Mouse (Mus musculus) liver, adult 2 months (tissue): Measurements from ENCODE around the gene Cd300lf. TPM values are rescaled to one million over a fixed set of nuclear protein-coding genes. Genes with fewer than 3 reads are reported as not detected.

Experiments
- DNase-seq: peaks from one replicate; pipeline ENCODE4 v3.0.0-alpha.2; 2011; ENCODE audit warnings: low read depth, low spot score; ENCODE audit errors: extremely low read depth
- H3K27ac ChIP-seq: fragments of 200-500 bp; replicated peaks from 2 replicates; pipeline ENCODE4 v1.5.1; 2012; ENCODE audit warnings: low read depth, mild to moderate bottlenecking, control low read depth, inconsistent platforms, low read length; ENCODE audit not compliant: insufficient read depth
- H3K27me3 ChIP-seq: fragments of 200-500 bp; 2 replicates; pipeline ENCODE4 v1.6.1; 2012; ENCODE audit warnings: mild to moderate bottlenecking, moderate library complexity, low read length, inconsistent platforms; ENCODE audit not compliant: control insufficient read depth, insufficient read depth
- H3K36me3 ChIP-seq: fragments of 200-500 bp; 2 replicates; pipeline ENCODE4 v1.6.1; 2012; ENCODE audit warnings: low read length, inconsistent platforms; ENCODE audit not compliant: control insufficient read depth, insufficient read depth
- H3K4me1 ChIP-seq: fragments of 200-500 bp; 2 replicates; pipeline ENCODE4 v1.6.1; 2011; ENCODE audit warnings: low read length; ENCODE audit not compliant: control insufficient read depth, insufficient read depth
- H3K4me3 ChIP-seq: fragments of 200-500 bp; 2 replicates; pipeline ENCODE4 v1.5.1; 2011; ENCODE audit warnings: low read depth, mild to moderate bottlenecking, control low read depth, low read length, moderate library complexity; ENCODE audit not compliant: insufficient read depth
- H3K79me2 ChIP-seq: fragments of 200-500 bp; 2 replicates; pipeline ENCODE4 v1.6.1; 2012; ENCODE audit warnings: inconsistent platforms, mild to moderate bottlenecking, low read length, moderate library complexity; ENCODE audit not compliant: control insufficient read depth, insufficient read depth
- H3K9ac ChIP-seq: fragments of 200-500 bp; 2 replicates; pipeline ENCODE4 v1.6.1; 2012; ENCODE audit warnings: low read depth, mild to moderate bottlenecking, control low read depth, inconsistent platforms, low read length
- CTCF ChIP-seq: fragments of 200-500 bp; IDR thresholded peaks from 2 replicates; pipeline ENCODE4 v1.5.1; 2011; ENCODE audit warnings: low read depth, low read length, control low read depth
- POLR2A ChIP-seq: fragments of 200-500 bp; IDR thresholded peaks from 2 replicates; pipeline ENCODE4 v1.6.1; 2011; ENCODE audit warnings: low read length, control low read depth; ENCODE audit not compliant: insufficient read depth; ENCODE audit errors: extremely low read depth
- WGBS: fragments of 180-500 bp; shearing (Covaris S2); methylation state at CpG from one replicate; pipeline ENCODE4 v1.1.7; 2018; 5-methylcytosine and 5-hydroxymethylcytosine counted together
- polyA plus RNA-seq: library from polyadenylated mRNA; depleted of rRNA; stranded (reverse); fragments of >200 nt; gene quantifications from 2 replicates; pipeline ENCODE4 v1.2.3, GENCODE M21; 2012
- total RNA-seq: library from RNA; depleted of rRNA; stranded (reverse); fragments of >200 nt; gene quantifications from 2 replicates; pipeline ENCODE4 v1.2.3, GENCODE M21; 2014

Cd300lf gene
- total and polyA plus RNA-seq, 2 experiments = 1.1 to 1.2 TPM

DNA sequence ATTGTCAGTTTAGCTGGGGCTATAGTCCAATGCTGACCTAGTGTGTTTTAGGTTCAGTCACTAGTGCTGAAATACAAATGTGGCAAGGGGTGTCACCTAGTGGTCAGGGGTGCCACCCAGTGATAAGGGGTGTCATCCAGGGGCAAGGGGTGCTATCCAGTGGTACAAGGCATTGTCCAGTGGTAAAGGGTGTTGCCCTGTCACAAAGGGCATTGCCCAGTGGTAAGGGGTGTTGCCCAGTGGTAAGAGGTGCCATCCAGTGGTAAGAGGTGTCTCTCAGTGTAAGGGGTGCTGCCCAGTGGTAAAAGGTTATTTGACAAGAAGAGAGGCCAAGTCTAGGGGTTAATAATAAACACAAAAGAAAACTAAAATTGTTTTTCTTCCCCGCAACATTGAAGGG lies 56.4 kb downstream of the Cd300lf start:
- Histone ChIP-seq H3K27me3 (no peaks in the 10 kb centered on the region), H3K9ac (no peak overlapping the region), H3K4me1 (no peaks in the 10 kb centered on the region), H3K79me2 (no peaks in the 10 kb centered on the region), H3K4me3 (no peak overlapping the region), H3K27ac (no peak overlapping the region), H3K36me3 (no peaks in the 10 kb centered on the region)
- TF ChIP-seq POLR2A = no peak
- no peak for TF ChIP-seq CTCF
- DNase-seq = no peak
- WGBS = 81% methylated on average over 1 of the region's 1 CpGs

DNA sequence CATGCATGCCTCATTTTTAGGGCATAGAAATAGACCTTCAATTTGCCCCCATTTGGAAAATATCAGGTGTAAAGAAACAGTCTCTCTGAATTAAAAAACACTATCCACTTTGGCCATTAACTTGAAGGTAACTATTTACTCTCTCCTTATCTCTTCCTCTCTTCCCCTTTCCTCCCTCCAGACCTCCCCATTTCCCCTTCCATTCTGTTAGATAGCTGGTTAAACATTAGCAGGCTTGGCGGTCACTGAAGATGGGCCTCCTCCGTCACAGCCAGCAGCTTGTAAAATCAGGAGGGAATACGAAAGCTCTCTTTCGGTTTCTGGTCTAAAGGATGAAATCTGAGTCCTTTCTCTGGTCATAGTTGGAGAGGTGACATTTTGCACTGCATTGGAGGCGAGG lies 57.9 kb downstream of the Cd300lf start:
- Histone ChIP-seq H3K27ac (no peak overlapping the region), H3K36me3 (no peaks in the 10 kb centered on the region), H3K79me2 (no peaks in the 10 kb centered on the region), H3K9ac (no peak overlapping the region), H3K4me3 (no peak overlapping the region), H3K27me3 (0 out of 2 replicates have a peak, but pooled peaks cover 3% of the 10 kb centered on the region), H3K4me1 (no peaks in the 10 kb centered on the region)
- no peak for DNase-seq
- TF ChIP-seq CTCF = no peak
- no peak for TF ChIP-seq POLR2A
- 23% methylated on average over 5 of the region's 5 CpGs for WGBS

DNA sequence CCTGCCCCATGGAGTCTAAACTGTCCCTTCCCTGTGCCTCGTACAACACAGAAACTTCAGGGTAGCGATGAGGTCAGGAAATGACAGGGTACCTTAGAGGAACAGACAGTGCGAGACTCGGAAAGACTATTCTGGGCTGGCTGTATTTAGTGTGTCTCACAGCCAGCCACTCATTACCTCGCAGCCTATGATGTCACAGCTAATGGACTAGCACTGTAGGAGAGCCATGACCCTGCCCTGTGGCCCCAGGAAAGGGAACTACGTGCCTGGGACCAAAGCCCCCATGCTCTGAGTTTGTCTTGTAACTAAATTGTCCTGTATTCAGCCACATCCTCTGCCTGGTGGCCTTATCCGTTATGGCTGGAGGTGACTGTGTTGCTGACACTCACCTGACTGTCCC lies 58.4 kb downstream of the Cd300lf start:
- H3K27me3 ChIP-seq = 0 out of 2 replicates have a peak, but pooled peaks cover 3% of the 10 kb centered on the region
- H3K79me2 ChIP-seq = no peaks in the 10 kb centered on the region
- WGBS = 42% methylated on average over 7 of the region's 7 CpGs
- no peak overlapping the region for H3K27ac ChIP-seq
- H3K4me3 ChIP-seq = no peak overlapping the region
- TF ChIP-seq CTCF (no peak), POLR2A (no peak)
- H3K9ac ChIP-seq = no peak overlapping the region
- no peaks in the 10 kb centered on the region for H3K36me3 ChIP-seq
- no peaks in the 10 kb centered on the region for H3K4me1 ChIP-seq
- DNase-seq = no peak

DNA sequence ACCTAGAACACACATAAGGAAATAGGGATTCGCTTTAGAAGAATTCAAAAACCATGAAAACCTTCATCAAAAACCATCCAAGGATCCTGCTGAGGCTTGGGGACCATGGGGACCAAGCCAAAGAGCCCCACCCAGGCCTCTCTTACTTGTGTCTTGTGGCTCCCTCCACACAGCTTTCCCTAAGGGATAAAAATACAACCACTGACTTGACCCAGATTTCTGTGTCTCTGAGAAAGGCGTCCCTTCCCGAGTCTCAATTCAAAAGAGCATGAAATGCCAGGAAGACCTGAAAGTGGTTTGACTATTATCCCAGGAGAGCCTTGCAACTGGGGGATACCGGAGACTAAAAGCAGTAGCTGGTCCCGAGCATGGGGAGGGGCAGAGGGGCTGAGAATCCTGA lies 60.8 kb downstream of the Cd300lf start:
- no peak for DNase-seq
- WGBS = 83% methylated on average over 5 of the region's 5 CpGs
- Histone ChIP-seq H3K36me3 (no peaks in the 10 kb centered on the region), H3K79me2 (no peaks in the 10 kb centered on the region), H3K4me1 (no peaks in the 10 kb centered on the region), H3K4me3 (no peak overlapping the region), H3K27me3 (0 out of 2 replicates have a peak, but pooled peaks cover 6% of the 10 kb centered on the region), H3K9ac (no peak overlapping the region), H3K27ac (no peak overlapping the region)
- TF ChIP-seq CTCF (no peak), POLR2A (no peak)

DNA sequence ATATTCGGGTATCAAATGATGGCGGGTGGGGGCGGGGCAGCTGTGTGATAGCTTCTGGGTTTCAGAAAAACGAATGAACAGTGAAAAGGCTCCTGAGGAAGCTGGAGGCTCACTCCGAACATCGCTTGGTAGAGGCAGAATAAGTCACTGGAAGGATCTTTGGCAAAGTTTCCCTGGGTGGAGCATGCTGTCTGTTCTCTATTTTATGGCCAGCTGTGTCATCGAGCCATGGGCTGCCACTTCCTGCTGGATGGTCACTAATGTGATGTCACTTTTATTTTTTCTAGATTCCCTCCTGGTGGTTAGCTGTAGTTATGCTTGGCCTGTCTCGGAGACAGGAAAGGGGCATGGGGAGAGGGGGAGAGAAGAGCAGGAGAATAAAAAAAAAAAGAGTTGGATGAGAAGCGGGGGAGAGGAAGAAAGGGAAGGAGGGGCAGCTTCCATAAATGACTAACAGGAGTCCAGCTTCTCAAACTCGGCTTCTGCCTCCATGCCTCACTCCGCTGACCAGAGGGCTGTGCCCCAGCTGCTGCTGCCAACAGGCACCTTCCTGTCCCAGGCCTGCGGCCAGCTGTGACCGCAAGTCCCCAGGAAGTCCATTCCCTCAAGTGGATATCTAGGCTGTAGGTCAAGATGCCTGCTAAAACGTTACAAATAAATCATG lies 62.0 kb downstream of the Cd300lf start:
- Histone ChIP-seq H3K79me2 (no peaks in the 10 kb centered on the region), H3K4me3 (no peak overlapping the region), H3K36me3 (no peaks in the 10 kb centered on the region), H3K27ac (peak overlapping the region; percentile 49; the same call in 1 of the 2 replicates), H3K27me3 (0 out of 2 replicates have a peak, but pooled peaks cover 6% of the 10 kb centered on the region), H3K9ac (peak overlapping the region; percentile 38; the same call in 1 of the 2 replicates), H3K4me1 (no peaks in the 10 kb centered on the region)
- WGBS = 48% methylated on average over 14 of the region's 14 CpGs
- DNase-seq = peak; percentile 38
- TF ChIP-seq CTCF = no peak

DNA sequence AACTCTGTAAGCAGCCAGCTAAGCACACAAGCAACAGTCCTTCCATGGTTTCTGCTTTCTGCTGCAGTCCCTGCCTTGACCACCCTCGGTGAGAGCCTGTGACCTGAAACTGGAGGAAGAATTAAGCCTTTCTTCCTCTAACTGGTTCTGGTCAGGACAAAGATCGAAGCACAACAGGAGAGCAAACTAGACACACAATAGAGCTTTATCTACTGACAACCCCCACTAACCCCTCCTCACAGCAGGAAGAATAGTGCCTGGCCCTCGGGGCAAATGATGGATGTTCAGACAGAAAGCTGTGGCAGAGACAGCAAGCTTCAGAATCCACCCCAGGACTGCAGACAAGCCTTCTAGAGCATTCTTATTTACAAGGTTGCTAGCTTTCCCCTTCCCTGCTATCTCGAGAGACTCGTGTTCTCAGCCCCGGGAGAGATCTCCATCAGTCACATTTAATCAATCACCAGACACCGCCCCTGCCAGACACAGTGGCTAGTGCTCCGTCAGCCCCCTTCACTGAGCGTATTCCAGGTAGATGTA lies 62.7 kb downstream of the Cd300lf start:
- no peak overlapping the region for H3K9ac ChIP-seq
- DNase-seq = no peak
- H3K27me3 ChIP-seq = 0 out of 2 replicates have a peak, but pooled peaks cover 6% of the 10 kb centered on the region
- H3K27ac ChIP-seq = no peak overlapping the region
- H3K79me2 ChIP-seq = no peaks in the 10 kb centered on the region
- TF ChIP-seq POLR2A (no peak), CTCF (no peak)
- H3K36me3 ChIP-seq = no peaks in the 10 kb centered on the region
- 28% methylated on average over 9 of the region's 9 CpGs for WGBS
- H3K4me1 ChIP-seq = no peaks in the 10 kb centered on the region
- no peak overlapping the region for H3K4me3 ChIP-seq
